Mouse (Mus musculus): ENCODE measurements around the gene Olfr732. TPM values are rescaled to one million over a fixed set of nuclear protein-coding genes. Genes with fewer than 3 reads are reported as not detected.

Gene Olfr732
- polyA plus RNA-seq (2012; rRNA removed): 0.14 and 0.17 TPM in 2 replicates

DNA sequence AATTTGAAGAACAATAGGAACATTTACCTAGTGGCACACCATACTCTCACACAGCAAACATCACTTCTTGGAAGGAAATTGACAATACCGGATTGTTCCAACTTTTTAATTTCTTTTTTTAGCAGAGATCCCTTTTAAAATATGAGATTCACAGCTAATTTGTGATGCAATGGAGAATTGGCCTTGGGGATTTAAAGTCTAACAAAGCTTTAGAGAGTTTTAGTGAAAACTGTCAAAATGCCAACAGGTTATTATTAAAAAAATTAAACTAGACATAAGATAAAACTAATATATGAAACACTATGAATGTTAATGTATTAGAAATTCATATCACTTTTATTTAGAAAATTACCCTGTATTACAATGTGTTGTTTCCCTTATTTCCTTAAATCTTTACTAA, at the start of gene Olfr732:
Gene Olfr732 (minus strand): TSS at position 101 of the 400 bp plus-strand sequence.
- H3K27me3 ChIP-seq (ENCODE audit: control insufficient read depth, insufficient read depth, low read length): no peaks in the 10 kb centered on the region
- no peak within 1 kb of the TSS for H3K27ac ChIP-seq (ENCODE audit: control insufficient read depth, insufficient read depth, low read depth, low read length)
- H3K4me1 ChIP-seq (ENCODE audit: control insufficient read depth, insufficient read depth, low read length): no peaks in the 10 kb centered on the region
- TF ChIP-seq CTCF (IDR thresholded peaks at IDR 0.05; ENCODE audit: control insufficient read depth, insufficient read depth, insufficient replicate concordance, low read depth, low read length) (no peak), POLR2A (IDR thresholded peaks at IDR 0.05; ENCODE audit: control insufficient read depth, low read depth, low read length) (no peak)
- no peaks in the 10 kb centered on the region for H3K36me3 ChIP-seq (ENCODE audit: control insufficient read depth, insufficient read depth, low read length)
- no peak within 1 kb of the TSS for H3K4me3 ChIP-seq (ENCODE audit: control insufficient read depth, low read depth, low read length)

DNA sequence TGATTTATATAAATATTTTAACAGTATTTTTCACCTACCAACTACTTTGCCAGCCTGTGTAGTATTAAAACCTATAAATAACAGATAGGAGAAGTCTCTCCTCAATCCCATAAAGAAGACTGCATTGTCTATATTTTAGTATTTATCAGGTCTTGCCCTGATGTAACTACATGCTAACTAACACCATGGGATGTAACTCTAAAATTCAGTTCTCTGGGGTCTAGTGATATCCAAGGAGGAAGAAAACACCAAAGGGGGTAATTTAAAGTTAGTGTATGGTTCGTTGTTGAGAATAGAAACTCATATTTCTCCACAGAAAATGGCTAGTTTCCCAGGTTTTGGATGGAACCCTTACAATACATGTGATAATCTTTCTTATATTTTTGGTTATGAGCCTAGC, 42.7 kb upstream of the Olfr732 start, which contains the start of gene Olfr734:
Gene Olfr734 (minus strand): TSS at position 101 of the 400 bp plus-strand sequence.
- TF ChIP-seq CTCF (IDR thresholded peaks at IDR 0.05; ENCODE audit: control insufficient read depth, insufficient read depth, insufficient replicate concordance, low read depth, low read length) (no peak), POLR2A (IDR thresholded peaks at IDR 0.05; ENCODE audit: control insufficient read depth, low read depth, low read length) (no peak)
- Histone ChIP-seq H3K27ac (ENCODE audit: control insufficient read depth, insufficient read depth, low read depth, low read length) (no peak within 1 kb of the TSS), H3K4me1 (ENCODE audit: control insufficient read depth, insufficient read depth, low read length) (no peaks in the 10 kb centered on the region), H3K4me3 (ENCODE audit: control insufficient read depth, low read depth, low read length) (no peak within 1 kb of the TSS), H3K27me3 (ENCODE audit: control insufficient read depth, insufficient read depth, low read length) (no peaks in the 10 kb centered on the region), H3K36me3 (ENCODE audit: control insufficient read depth, insufficient read depth, low read length) (no peaks in the 10 kb centered on the region)

DNA sequence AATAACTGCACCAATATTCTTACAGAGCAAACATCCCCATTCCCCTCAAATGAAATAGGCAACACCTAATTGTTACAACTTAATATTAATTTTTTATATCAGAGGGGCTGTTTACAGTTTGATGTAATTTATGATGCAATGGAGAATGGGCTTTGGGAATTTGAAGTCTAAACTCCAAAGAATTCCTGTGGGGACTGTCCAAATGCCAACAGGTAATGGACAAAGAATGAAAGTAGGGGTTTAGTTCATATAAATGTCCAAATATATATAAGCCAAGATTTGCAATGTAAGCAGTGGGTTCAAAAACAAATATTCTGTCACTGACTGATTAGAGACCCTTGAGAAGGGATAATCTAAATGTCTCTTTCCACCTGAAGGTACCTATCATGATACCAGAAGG, 17.4 kb upstream of the Olfr732 start, which contains the start of gene Olfr733:
Gene Olfr733 (minus strand): TSS at position 101 of the 400 bp plus-strand sequence.
- H3K27me3 ChIP-seq (ENCODE audit: control insufficient read depth, insufficient read depth, low read length): no peaks in the 10 kb centered on the region
- TF ChIP-seq CTCF (IDR thresholded peaks at IDR 0.05; ENCODE audit: control insufficient read depth, insufficient read depth, insufficient replicate concordance, low read depth, low read length) (no peak), POLR2A (IDR thresholded peaks at IDR 0.05; ENCODE audit: control insufficient read depth, low read depth, low read length) (no peak)
- no peak within 1 kb of the TSS for H3K27ac ChIP-seq (ENCODE audit: control insufficient read depth, insufficient read depth, low read depth, low read length)
- H3K4me3 ChIP-seq (ENCODE audit: control insufficient read depth, low read depth, low read length): no peak within 1 kb of the TSS
- H3K4me1 ChIP-seq (ENCODE audit: control insufficient read depth, insufficient read depth, low read length): no peaks in the 10 kb centered on the region
- no peaks in the 10 kb centered on the region for H3K36me3 ChIP-seq (ENCODE audit: control insufficient read depth, insufficient read depth, low read length)

DNA sequence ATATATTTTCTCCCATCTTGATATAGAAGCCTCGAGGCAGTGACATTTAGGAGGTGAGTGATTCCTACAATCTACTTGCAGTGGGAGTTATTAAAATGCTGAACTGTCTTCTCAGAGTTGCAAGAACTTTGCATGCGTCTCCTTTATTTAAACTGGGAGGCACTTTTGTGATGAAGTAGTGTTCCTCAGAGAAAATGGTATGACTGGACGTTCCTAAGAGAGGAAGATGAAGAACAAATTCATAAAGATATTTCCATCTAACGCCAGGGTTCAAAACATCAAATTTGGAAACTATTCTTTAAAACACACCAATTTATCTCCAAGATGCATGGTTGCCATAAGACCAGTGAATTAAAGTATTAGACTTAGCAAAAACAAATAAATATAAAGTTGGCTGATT, 42.2 kb downstream of the Olfr732 start, which contains the start of gene Olfr731:
Gene Olfr731 (minus strand): TSS at position 101 of the 400 bp plus-strand sequence.
- no peak for TF ChIP-seq CTCF (IDR thresholded peaks at IDR 0.05; ENCODE audit: control insufficient read depth, insufficient read depth, insufficient replicate concordance, low read depth, low read length)
- no peak for TF ChIP-seq POLR2A (IDR thresholded peaks at IDR 0.05; ENCODE audit: control insufficient read depth, low read depth, low read length)
- no peaks in the 10 kb centered on the region for H3K27me3 ChIP-seq (ENCODE audit: control insufficient read depth, insufficient read depth, low read length)
- H3K4me1 ChIP-seq (ENCODE audit: control insufficient read depth, insufficient read depth, low read length): no peaks in the 10 kb centered on the region
- H3K36me3 ChIP-seq (ENCODE audit: control insufficient read depth, insufficient read depth, low read length): no peaks in the 10 kb centered on the region
- no peak within 1 kb of the TSS for H3K27ac ChIP-seq (ENCODE audit: control insufficient read depth, insufficient read depth, low read depth, low read length)
- H3K4me3 ChIP-seq (ENCODE audit: control insufficient read depth, low read depth, low read length): no peak within 1 kb of the TSS

Other genes starting within 250 kb of the Olfr732 start
- gene Olfr725, start 243.8 kb downstream of the Olfr732 start, polyA plus RNA-seq (2012; rRNA removed): not detected in 2 replicates
- gene Olfr726, start 193.3 kb downstream of the Olfr732 start, polyA plus RNA-seq (2012; rRNA removed): not detected in 2 replicates
- gene Olfr727, start 161.0 kb downstream of the Olfr732 start, polyA plus RNA-seq (2012; rRNA removed): not detected in 2 replicates
- gene Olfr728, start 141.5 kb downstream of the Olfr732 start, polyA plus RNA-seq (2012; rRNA removed): not detected in 2 replicates
- gene Olfr729, start 131.3 kb downstream of the Olfr732 start, polyA plus RNA-seq (2012; rRNA removed): not detected in 2 replicates
- not detected in 2 replicates for gene Olfr730, start 96.0 kb downstream of the Olfr732 start, polyA plus RNA-seq (2012; rRNA removed)
- gene Olfr731, start 42.3 kb downstream of the Olfr732 start, polyA plus RNA-seq (2012; rRNA removed): 0.06 TPM in 1 of 2 replicates, not detected in the other
- gene Olfr733, start 17.3 kb upstream of the Olfr732 start, polyA plus RNA-seq (2012; rRNA removed): 0.13 TPM in 1 of 2 replicates, not detected in the other
- gene Olfr734, start 42.6 kb upstream of the Olfr732 start, polyA plus RNA-seq (2012; rRNA removed): 0.10 and 0.37 TPM in 2 replicates
- gene Olfr735, start 64.7 kb upstream of the Olfr732 start, polyA plus RNA-seq (2012; rRNA removed): 0.12 and 0.21 TPM in 2 replicates
- 0.04 TPM in 1 of 2 replicates, not detected in the other for gene Tlr11, start 73.7 kb upstream of the Olfr732 start, polyA plus RNA-seq (2012; rRNA removed)
- gene Olfr736, start 97.0 kb upstream of the Olfr732 start, polyA plus RNA-seq (2012; rRNA removed): 0.07 TPM in 1 of 2 replicates, not detected in the other
- gene Olfr738, start 123.4 kb upstream of the Olfr732 start, polyA plus RNA-seq (2012; rRNA removed): 0.11 TPM in 1 of 2 replicates, not detected in the other
- not detected in 2 replicates for gene Olfr739, start 134.4 kb upstream of the Olfr732 start, polyA plus RNA-seq (2012; rRNA removed)
- gene Olfr740, start 161.3 kb upstream of the Olfr732 start, polyA plus RNA-seq (2012; rRNA removed): not detected in 2 replicates
- gene Olfr741, start 188.5 kb upstream of the Olfr732 start, polyA plus RNA-seq (2012; rRNA removed): not detected in 2 replicates
- gene Olfr742, start 219.4 kb upstream of the Olfr732 start, polyA plus RNA-seq (2012; rRNA removed): not detected in 2 replicates
- gene Olfr743, start 237.6 kb upstream of the Olfr732 start, polyA plus RNA-seq (2012; rRNA removed): 0.04 TPM in 1 of 2 replicates, not detected in the other

All from testis, adult 2 months (tissue).